Mouse (Mus musculus): ENCODE data around the gene Rfx2. TPM values are rescaled to one million over a fixed set of nuclear protein-coding genes. Genes with fewer than 3 reads are reported as not detected.

Rfx2 gene
- total and polyA plus RNA-seq, 3 experiments = 3.9 to 36.4 (median 27.9) TPM

GRCm38 (mm10) chr17:56808518-56808917 lies 22.3 kb downstream of the Rfx2 start:
- TF ChIP-seq POLR2AphosphoS5 (IDR thresholded peaks at IDR 0.05; ENCODE audit: insufficient replicate concordance, low read depth, low read length) (no peak), TAL1 (conservative IDR thresholded peaks at IDR 0.05; ENCODE audit: low read depth, low read length) (no peak), GATA2 (IDR thresholded peaks at IDR 0.05; ENCODE audit: borderline replicate concordance, low read depth, low read length) (no peak), CTCF (IDR thresholded peaks at IDR 0.05; ENCODE audit: low read depth, low read length) (peak; percentile 57; the same call in 1 of the 2 replicates), GATA1 (IDR thresholded peaks at IDR 0.05; ENCODE audit: borderline replicate concordance, low read length) (no peak)
- DNase-seq (ENCODE audit: low spot score) (peak; percentile 45), ATAC-seq (ENCODE audit: extremely low read depth, insufficient number of reproducible peaks, low FRiP score, poor library complexity, severe bottlenecking) (peak; percentile 50; the same call in 1 of the 2 replicates)
- Histone ChIP-seq H3K27me3 (ENCODE audit: insufficient read depth, low read length) (no peaks in the 10 kb centered on the region), H3K9me3 (replicated peaks) (no peaks in the 10 kb centered on the region), H3K36me3 (replicated peaks) (peaks cover 80% of the 10 kb centered on the region), H3K4me3 (ENCODE audit: low read depth, low read length) (no peak overlapping the region), H3K4me1 (ENCODE audit: insufficient read depth, low read depth, low read length) (peaks cover 38% of the 10 kb centered on the region)

DNA sequence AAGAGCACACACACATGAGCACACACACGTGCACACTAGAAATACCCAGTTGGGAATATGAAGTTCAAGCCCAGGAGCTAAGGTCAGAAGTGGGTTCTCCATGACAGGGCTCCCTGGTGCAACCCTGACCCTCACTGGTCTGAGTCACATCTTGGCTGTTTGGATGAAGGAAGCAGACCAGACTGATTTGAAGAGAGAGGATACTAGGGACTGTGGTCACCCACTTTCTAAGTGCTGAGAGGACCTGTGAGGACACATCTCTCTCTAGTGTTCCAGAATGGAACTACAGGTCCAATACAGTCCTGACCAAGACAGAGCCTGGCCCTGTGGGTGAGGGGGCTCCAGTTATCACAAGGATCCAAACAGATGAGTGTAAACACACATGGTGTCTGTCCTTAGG lies 25.0 kb downstream of the Rfx2 start:
- TF ChIP-seq GATA1 (IDR thresholded peaks at IDR 0.05; ENCODE audit: borderline replicate concordance, low read length) (no peak), TAL1 (conservative IDR thresholded peaks at IDR 0.05; ENCODE audit: low read depth, low read length) (no peak), CTCF (IDR thresholded peaks at IDR 0.05; ENCODE audit: low read depth, low read length) (0 out of 2 replicates have a peak, but pooled peaks have one; percentile 3), POLR2AphosphoS5 (IDR thresholded peaks at IDR 0.05; ENCODE audit: insufficient replicate concordance, low read depth, low read length) (no peak), GATA2 (IDR thresholded peaks at IDR 0.05; ENCODE audit: borderline replicate concordance, low read depth, low read length) (no peak)
- Histone ChIP-seq H3K36me3 (replicated peaks) (peaks cover 88% of the 10 kb centered on the region), H3K9me3 (replicated peaks) (no peaks in the 10 kb centered on the region), H3K27me3 (ENCODE audit: insufficient read depth, low read length) (no peaks in the 10 kb centered on the region), H3K4me1 (ENCODE audit: insufficient read depth, low read depth, low read length) (peaks cover 17% of the 10 kb centered on the region), H3K4me3 (ENCODE audit: low read depth, low read length) (no peak overlapping the region)
- no peak for ATAC-seq (ENCODE audit: extremely low read depth, insufficient number of reproducible peaks, low FRiP score, poor library complexity, severe bottlenecking)
- no peak for DNase-seq (ENCODE audit: low spot score)

DNA sequence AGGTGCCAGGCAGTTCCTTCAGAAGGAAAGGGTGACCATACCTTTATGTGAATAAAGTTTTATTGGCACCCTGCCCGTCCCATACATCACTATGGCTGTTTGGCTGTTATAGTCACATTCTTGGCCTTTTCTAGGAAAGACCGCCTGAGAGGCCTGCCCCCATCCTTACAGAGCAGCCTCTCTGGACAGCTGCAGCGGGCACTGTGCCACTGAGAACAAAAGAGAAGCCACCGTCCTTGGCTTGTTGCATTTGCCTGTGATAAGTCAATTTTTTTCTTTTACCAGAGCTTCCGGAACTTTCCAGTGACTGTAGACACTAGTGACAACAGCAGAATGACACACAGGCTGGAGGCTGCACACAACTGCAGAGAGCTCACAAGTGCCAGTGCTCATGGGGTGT lies 25.9 kb downstream of the Rfx2 start:
- Histone ChIP-seq H3K4me1 (ENCODE audit: insufficient read depth, low read depth, low read length) (peaks cover 12% of the 10 kb centered on the region), H3K4me3 (ENCODE audit: low read depth, low read length) (no peak overlapping the region), H3K27me3 (ENCODE audit: insufficient read depth, low read length) (no peaks in the 10 kb centered on the region), H3K36me3 (replicated peaks) (peaks cover 89% of the 10 kb centered on the region), H3K9me3 (replicated peaks) (no peaks in the 10 kb centered on the region)
- no peak for TF ChIP-seq CTCF (IDR thresholded peaks at IDR 0.05; ENCODE audit: low read depth, low read length)
- no peak for TF ChIP-seq TAL1 (conservative IDR thresholded peaks at IDR 0.05; ENCODE audit: low read depth, low read length)
- no peak for TF ChIP-seq GATA2 (IDR thresholded peaks at IDR 0.05; ENCODE audit: borderline replicate concordance, low read depth, low read length)
- TF ChIP-seq POLR2AphosphoS5 (IDR thresholded peaks at IDR 0.05; ENCODE audit: insufficient replicate concordance, low read depth, low read length) = no peak
- no peak for TF ChIP-seq GATA1 (IDR thresholded peaks at IDR 0.05; ENCODE audit: borderline replicate concordance, low read length)
- no peak for DNase-seq (ENCODE audit: low spot score)
- no peak for ATAC-seq (ENCODE audit: extremely low read depth, insufficient number of reproducible peaks, low FRiP score, poor library complexity, severe bottlenecking)

- H3K9me3 ChIP-seq (replicated peaks) = no peaks in the 10 kb centered on the region
- DNase-seq (ENCODE audit: low spot score) (no peak), ATAC-seq (ENCODE audit: extremely low read depth, insufficient number of reproducible peaks, low FRiP score, poor library complexity, severe bottlenecking) (no peak)
- TF ChIP-seq POLR2AphosphoS5 (IDR thresholded peaks at IDR 0.05; ENCODE audit: insufficient replicate concordance, low read depth, low read length) = no peak
- no peak for TF ChIP-seq GATA1 (IDR thresholded peaks at IDR 0.05; ENCODE audit: borderline replicate concordance, low read length)
- TF ChIP-seq TAL1 (conservative IDR thresholded peaks at IDR 0.05; ENCODE audit: low read depth, low read length) = no peak
- no peak for TF ChIP-seq CTCF (IDR thresholded peaks at IDR 0.05; ENCODE audit: low read depth, low read length)
- peaks cover 3% of the 10 kb centered on the region; the same call in 1 of the 2 replicates for H3K4me1 ChIP-seq (ENCODE audit: insufficient read depth, low read depth, low read length)
- H3K4me3 ChIP-seq (ENCODE audit: low read depth, low read length) = no peak overlapping the region
- no peaks in the 10 kb centered on the region for H3K27me3 ChIP-seq (ENCODE audit: insufficient read depth, low read length)
- peaks cover 90% of the 10 kb centered on the region for H3K36me3 ChIP-seq (replicated peaks)
These were observed 28.7 kb downstream of the Rfx2 start for GRCm38 (mm10) chr17:56802065-56802464.

GRCm38 (mm10) chr17:56799276-56799675 lies 31.5 kb downstream of the Rfx2 start:
- Histone ChIP-seq H3K4me3 (ENCODE audit: low read depth, low read length) (no peak overlapping the region), H3K4me1 (ENCODE audit: insufficient read depth, low read depth, low read length) (peaks cover 3% of the 10 kb centered on the region; the same call in 1 of the 2 replicates), H3K9me3 (replicated peaks) (no peaks in the 10 kb centered on the region), H3K27me3 (ENCODE audit: insufficient read depth, low read length) (no peaks in the 10 kb centered on the region), H3K36me3 (replicated peaks) (peaks cover 62% of the 10 kb centered on the region)
- ATAC-seq (ENCODE audit: extremely low read depth, insufficient number of reproducible peaks, low FRiP score, poor library complexity, severe bottlenecking) (no peak), DNase-seq (ENCODE audit: low spot score) (no peak)
- TF ChIP-seq CTCF (IDR thresholded peaks at IDR 0.05; ENCODE audit: low read depth, low read length) (no peak), GATA1 (IDR thresholded peaks at IDR 0.05; ENCODE audit: borderline replicate concordance, low read length) (no peak), TAL1 (conservative IDR thresholded peaks at IDR 0.05; ENCODE audit: low read depth, low read length) (no peak)

GRCm38 (mm10) chr17:56793614-56794319 lies 37.0 kb downstream of the Rfx2 start:
- Histone ChIP-seq H3K9me3 (replicated peaks) (no peaks in the 10 kb centered on the region), H3K4me3 (ENCODE audit: low read depth, low read length) (no peak overlapping the region), H3K27me3 (ENCODE audit: insufficient read depth, low read length) (no peaks in the 10 kb centered on the region), H3K4me1 (ENCODE audit: insufficient read depth, low read depth, low read length) (peaks cover 2% of the 10 kb centered on the region; the same call in 1 of the 2 replicates), H3K36me3 (replicated peaks) (peaks cover 56% of the 10 kb centered on the region)
- TF ChIP-seq GATA2 (IDR thresholded peaks at IDR 0.05; ENCODE audit: borderline replicate concordance, low read depth, low read length) (no peak), GATA1 (IDR thresholded peaks at IDR 0.05; ENCODE audit: borderline replicate concordance, low read length) (no peak), POLR2AphosphoS5 (IDR thresholded peaks at IDR 0.05; ENCODE audit: insufficient replicate concordance, low read depth, low read length) (no peak), CTCF (IDR thresholded peaks at IDR 0.05; ENCODE audit: low read depth, low read length) (no peak), TAL1 (conservative IDR thresholded peaks at IDR 0.05; ENCODE audit: low read depth, low read length) (no peak)
- ATAC-seq (ENCODE audit: extremely low read depth, insufficient number of reproducible peaks, low FRiP score, poor library complexity, severe bottlenecking) (no peak), DNase-seq (ENCODE audit: low spot score) (no peak)
